Mouse (Mus musculus) midbrain, embryonic 12.5 days (tissue): ENCODE measurements around the gene Mettl7a3. TPM values are rescaled to one million over a fixed set of nuclear protein-coding genes. Genes with fewer than 3 reads are reported as not detected.
"Not testable (repeated sequence)": the region's sequence is repeated elsewhere in the genome, so short reads cannot be mapped to it uniquely, and the experiment has no call there.

ENCODE experiments used
- ATAC-seq: fragments of 200-750 bp; cut with Nextera tagmentation; 2 replicates; pipeline ENCODE4 v1.8.0; 2017; ENCODE audit warnings: low read depth, moderate TSS enrichment, moderate library complexity; ENCODE audit not compliant: low FRiP score
- H3K27ac ChIP-seq: fragments of 300-500 bp; sonication (generic); replicated peaks from 2 replicates; pipeline ENCODE4 v1.5.1; 2016; ENCODE audit warnings: mild to moderate bottlenecking
- H3K27me3 ChIP-seq: fragments of 300-500 bp; sonication (generic); 2 replicates; pipeline ENCODE4 v1.6.1; 2016; ENCODE audit warnings: mild to moderate bottlenecking
- H3K36me3 ChIP-seq: fragments of 300-500 bp; sonication (generic); 2 replicates; pipeline ENCODE4 v1.6.1; 2016
- H3K4me1 ChIP-seq: fragments of 300-500 bp; sonication (generic); 2 replicates; pipeline ENCODE4 v1.6.1; 2016
- H3K4me2 ChIP-seq: fragments of 300-500 bp; sonication (generic); replicated peaks from 2 replicates; pipeline ENCODE4 v1.6.1; 2016; ENCODE audit warnings: mild to moderate bottlenecking, moderate library complexity
- H3K4me3 ChIP-seq: fragments of 300-500 bp; sonication (generic); 2 replicates; pipeline ENCODE4 v1.5.1; 2016; ENCODE audit warnings: mild to moderate bottlenecking
- H3K9ac ChIP-seq: fragments of 300-500 bp; sonication (generic); replicated peaks from 2 replicates; pipeline ENCODE4 v1.6.1; 2016; ENCODE audit warnings: mild to moderate bottlenecking, moderate library complexity
- H3K9me3 ChIP-seq: fragments of 300-500 bp; sonication (generic); 2 replicates; pipeline ENCODE4 v1.6.1; 2016; ENCODE audit warnings: mild to moderate bottlenecking
- WGBS: fragments of 180-500 bp; shearing (Covaris S2); methylation state at CpG from one replicate; pipeline ENCODE4 v1.1.7; 2016; 5-methylcytosine and 5-hydroxymethylcytosine counted together
- polyA plus RNA-seq: library from polyadenylated mRNA; unstranded; fragments of >200 nt; fragmentation: Nextera tagmentation; extraction: Ambion mirVana; gene quantifications from 2 replicates; pipeline ENCODE4 v1.2.1, GENCODE M21; 2016

Mettl7a3 gene
- polyA plus RNA-seq, 1 experiment from 2014 or later, result not detected

DNA sequence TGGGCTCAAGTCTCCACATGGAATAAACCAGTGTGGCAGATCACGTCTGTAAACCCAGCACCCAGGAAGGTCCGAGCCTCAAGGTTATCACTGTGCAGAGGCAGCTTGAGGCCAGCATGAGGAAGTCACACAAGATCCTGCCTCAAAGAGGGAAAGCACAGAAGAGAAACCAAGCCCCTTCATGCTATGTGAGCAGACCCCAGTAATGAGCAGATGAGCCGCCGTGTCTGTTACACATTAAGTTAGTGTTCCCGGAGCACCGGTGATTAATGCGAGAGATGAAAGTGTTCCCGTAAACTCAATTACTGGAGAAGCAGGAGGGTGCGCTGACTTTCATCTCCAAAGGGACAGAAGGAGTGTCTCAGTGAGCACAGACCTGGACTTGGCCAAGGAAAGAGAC, 31.2 kb downstream of the Mettl7a3 start:
- ATAC-seq, H3K36me3 ChIP-seq, H3K27me3 ChIP-seq, H3K4me2 ChIP-seq, H3K4me1 ChIP-seq, H3K27ac ChIP-seq, H3K9me3 ChIP-seq, H3K9ac ChIP-seq, H3K4me3 ChIP-seq: not testable (repeated sequence)
- 70% methylated on average over 9 of the region's 9 CpGs for WGBS

DNA sequence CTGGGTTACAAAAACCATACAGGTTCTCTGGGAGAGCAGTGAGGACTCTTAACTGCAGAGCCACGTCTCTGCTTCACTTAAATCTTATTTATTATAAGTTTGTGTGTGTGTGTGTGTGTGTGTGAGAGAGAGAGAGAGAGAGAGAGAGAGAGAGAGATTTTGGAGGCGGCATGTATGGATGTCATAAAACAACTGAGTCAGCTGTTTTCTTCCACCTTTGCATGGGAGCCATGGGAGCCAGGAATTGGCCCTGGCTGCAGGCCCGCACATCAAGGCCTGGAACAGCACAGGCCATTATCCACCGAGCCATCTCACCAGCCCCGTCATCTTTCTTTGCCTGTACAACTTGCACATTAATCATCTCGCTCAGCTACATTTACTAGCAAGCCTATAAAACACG, 32.4 kb downstream of the Mettl7a3 start:
- 85% methylated on average over 6 of the region's 7 CpGs for WGBS
- no peak overlapping the region for H3K27ac ChIP-seq

DNA sequence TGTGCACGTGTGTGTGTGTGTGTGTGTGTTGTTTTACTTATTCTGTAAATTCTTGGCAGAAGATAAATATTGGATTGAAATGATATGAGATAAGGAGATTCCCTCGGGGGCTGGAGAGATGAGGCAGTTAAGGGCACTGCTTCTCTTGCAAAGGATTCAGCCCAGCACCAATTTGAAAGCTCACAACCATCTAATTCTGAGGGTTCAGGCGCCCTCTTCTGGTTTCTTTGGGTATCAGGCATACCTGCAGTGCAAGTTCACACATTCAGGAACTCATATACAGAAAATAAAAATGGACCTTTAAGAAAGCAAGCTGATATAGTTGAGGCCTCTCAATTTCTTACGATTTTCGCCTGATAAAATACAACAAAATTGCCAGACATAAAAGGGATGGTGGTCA, 40.3 kb downstream of the Mettl7a3 start:
- WGBS, result 37% methylated on average over 5 of the region's 5 CpGs
- no peaks in the 10 kb centered on the region for H3K36me3 ChIP-seq
- H3K9me3 ChIP-seq, result no peaks in the 10 kb centered on the region
- no peak overlapping the region for H3K4me2 ChIP-seq
- no peak for ATAC-seq
- H3K9ac ChIP-seq, result no peak overlapping the region
- H3K27me3 ChIP-seq, result no peaks in the 10 kb centered on the region
- H3K4me3 ChIP-seq, result no peak overlapping the region
- no peak overlapping the region for H3K27ac ChIP-seq
- no peaks in the 10 kb centered on the region for H3K4me1 ChIP-seq

More for the DNA sequence above, 32.4 kb downstream of the Mettl7a3 start:
- no peak for ATAC-seq
- Histone ChIP-seq H3K4me2 (no peak overlapping the region), H3K27me3 (no peaks in the 10 kb centered on the region), H3K4me1 (no peaks in the 10 kb centered on the region), H3K9me3 (no peaks in the 10 kb centered on the region), H3K4me3 (no peak overlapping the region), H3K9ac (no peak overlapping the region), H3K36me3 (no peaks in the 10 kb centered on the region)

DNA sequence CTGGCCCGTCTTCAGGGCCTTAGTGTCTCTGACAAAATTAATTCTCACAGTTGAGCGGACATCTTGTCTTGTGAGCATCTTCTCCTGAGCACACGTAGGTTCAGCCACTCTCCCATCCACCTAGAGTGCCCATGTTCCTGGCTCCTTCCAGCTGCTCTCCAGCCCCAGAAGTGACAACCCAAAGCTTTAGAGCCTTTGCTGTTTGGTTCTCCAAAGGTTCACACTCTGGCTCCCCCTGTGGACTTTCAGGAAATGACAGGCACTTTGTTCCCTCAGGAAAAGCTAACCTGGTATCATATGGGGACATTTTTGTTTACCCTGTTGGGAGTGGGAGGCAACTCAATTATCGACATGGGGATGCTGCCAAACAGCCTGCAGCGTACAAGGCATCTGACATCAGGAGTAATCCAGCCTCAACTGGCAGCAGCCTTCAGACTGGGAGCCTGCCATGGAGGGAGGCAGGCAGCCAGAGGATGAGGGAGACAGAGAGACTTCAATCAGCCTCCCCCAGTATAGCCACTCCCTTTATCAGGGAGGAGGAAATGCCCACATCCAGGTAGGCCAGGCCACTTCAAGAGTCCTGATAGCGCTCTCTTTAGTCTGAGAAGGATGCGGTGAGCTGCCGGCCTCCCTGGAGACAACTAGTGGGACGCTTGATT, 43.2 kb downstream of the Mettl7a3 start:
- not testable (repeated sequence) for H3K9ac ChIP-seq, H3K27ac ChIP-seq, ATAC-seq, H3K27me3 ChIP-seq, H3K9me3 ChIP-seq, H3K36me3 ChIP-seq, H3K4me1 ChIP-seq, H3K4me3 ChIP-seq, H3K4me2 ChIP-seq
- 41% methylated on average over 4 of the region's 9 CpGs for WGBS

DNA sequence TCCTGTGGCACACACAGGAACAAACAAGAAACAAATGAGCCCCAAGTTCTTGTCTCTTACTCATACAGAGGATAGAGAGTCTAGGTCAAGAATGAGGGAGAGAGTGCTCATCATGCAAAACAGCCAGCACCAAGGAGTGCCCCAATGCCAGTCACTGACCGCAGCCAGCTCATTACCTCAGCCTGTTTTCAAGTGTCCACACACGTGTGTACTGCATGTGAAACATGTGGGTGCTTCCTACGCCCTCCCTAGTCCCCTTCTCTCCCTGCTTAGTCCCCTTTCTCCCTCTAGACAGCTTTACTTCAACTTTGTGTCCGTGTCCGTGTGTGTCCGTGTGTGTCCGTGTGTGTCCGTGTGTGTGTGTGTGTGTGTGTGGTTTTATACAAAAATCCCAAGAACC, 44.9 kb downstream of the Mettl7a3 start:
- H3K27me3 ChIP-seq, result no peaks in the 10 kb centered on the region
- H3K4me2 ChIP-seq, result no peak overlapping the region
- no peak overlapping the region for H3K27ac ChIP-seq
- no peaks in the 10 kb centered on the region for H3K4me1 ChIP-seq
- H3K4me3 ChIP-seq, result no peak overlapping the region
- no peak overlapping the region for H3K9ac ChIP-seq
- no peaks in the 10 kb centered on the region for H3K9me3 ChIP-seq
- ATAC-seq, result no peak
- no peaks in the 10 kb centered on the region for H3K36me3 ChIP-seq
- 87% methylated on average over 8 of the region's 8 CpGs for WGBS

DNA sequence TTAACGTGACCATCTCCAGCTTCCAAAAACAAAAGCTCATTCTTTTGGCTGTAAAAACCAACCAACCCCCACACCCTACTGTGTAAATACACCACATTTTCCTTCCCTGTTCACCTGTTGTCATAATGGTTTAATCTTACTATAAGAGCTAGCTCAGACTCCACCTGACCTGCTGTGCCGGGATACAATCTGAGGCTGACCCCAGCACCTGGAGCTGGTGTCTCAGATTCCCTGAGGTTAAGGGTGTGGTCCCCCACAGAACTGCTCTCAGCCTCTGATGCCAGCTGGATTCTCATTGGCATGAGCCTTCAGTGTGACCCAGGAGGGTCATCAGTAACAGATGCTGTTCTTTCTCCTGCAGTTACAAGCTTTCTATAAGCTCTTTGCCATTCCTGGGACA, 45.4 kb downstream of the Mettl7a3 start:
- Histone ChIP-seq H3K4me3 (no peak overlapping the region), H3K9me3 (no peaks in the 10 kb centered on the region), H3K4me1 (no peaks in the 10 kb centered on the region), H3K27ac (no peak overlapping the region), H3K27me3 (no peaks in the 10 kb centered on the region), H3K36me3 (no peaks in the 10 kb centered on the region), H3K9ac (no peak overlapping the region), H3K4me2 (no peak overlapping the region)
- WGBS, result 79% methylated on average over 2 of the region's 2 CpGs
- no peak for ATAC-seq

DNA sequence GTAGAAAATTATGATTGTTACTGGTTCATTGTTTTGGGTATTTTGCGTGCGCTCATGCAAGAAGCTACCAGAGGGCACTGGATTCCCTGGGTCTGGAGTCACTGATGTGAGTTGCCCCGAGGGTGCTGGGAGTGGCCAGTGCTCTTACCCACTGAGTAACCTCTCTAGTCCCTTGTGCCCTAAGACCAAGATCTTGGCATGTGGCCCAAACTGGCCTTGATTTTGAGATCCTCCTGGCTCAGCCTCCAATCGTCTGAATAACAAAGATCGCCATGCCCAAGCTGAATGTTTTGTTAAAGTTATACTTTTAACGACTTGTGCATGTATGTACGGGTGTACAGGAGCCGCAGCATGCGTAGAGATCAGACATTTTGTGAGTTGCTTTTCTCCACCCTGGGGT, 51.0 kb downstream of the Mettl7a3 start:
- Histone ChIP-seq H3K36me3 (no peaks in the 10 kb centered on the region), H3K27me3 (no peaks in the 10 kb centered on the region), H3K9me3 (no peaks in the 10 kb centered on the region), H3K27ac (no peak overlapping the region), H3K9ac (no peak overlapping the region), H3K4me1 (no peaks in the 10 kb centered on the region), H3K4me2 (no peak overlapping the region), H3K4me3 (no peak overlapping the region)
- WGBS, result 95% methylated on average over 9 of the region's 9 CpGs
- no peak for ATAC-seq

DNA sequence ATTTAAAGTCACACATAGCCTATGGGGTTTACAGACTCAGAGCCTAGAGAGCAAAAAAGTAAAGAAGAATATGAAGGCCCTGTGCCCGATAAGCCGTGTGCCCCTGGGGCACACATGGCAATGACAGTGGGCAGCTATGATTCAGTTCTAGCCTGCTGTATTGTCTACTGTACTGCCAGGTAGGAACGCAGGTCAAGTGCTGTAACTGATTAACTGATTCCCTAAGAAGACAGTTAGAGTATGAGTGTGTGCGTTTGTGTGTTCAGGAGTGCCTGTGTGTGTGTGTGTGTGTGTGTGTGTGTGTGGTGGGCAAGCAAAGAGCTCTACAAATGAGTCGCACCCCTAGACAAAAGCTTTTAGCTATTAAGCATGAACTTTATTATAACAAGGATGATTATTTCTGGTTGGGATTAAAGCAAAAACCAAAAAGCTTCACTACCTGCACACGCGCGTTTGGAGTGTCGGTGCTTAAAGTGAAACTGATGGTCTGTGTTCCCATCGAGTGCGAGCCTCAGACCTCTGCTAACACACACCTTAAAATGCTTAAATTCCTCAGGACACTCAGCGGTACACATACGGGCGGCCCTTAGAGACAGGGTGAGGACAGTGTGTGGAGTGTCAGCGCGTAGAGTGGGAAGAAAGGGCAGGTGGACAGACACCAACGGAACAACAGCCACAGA, 53.0 kb downstream of the Mettl7a3 start:
- Histone ChIP-seq H3K4me1 (no peaks in the 10 kb centered on the region), H3K9me3 (no peaks in the 10 kb centered on the region), H3K27me3 (no peaks in the 10 kb centered on the region), H3K27ac (no peak overlapping the region), H3K36me3 (no peaks in the 10 kb centered on the region), H3K9ac (no peak overlapping the region), H3K4me3 (no peak overlapping the region), H3K4me2 (no peak overlapping the region)
- no peak for ATAC-seq
- 95% methylated on average over 17 of the region's 17 CpGs for WGBS

DNA sequence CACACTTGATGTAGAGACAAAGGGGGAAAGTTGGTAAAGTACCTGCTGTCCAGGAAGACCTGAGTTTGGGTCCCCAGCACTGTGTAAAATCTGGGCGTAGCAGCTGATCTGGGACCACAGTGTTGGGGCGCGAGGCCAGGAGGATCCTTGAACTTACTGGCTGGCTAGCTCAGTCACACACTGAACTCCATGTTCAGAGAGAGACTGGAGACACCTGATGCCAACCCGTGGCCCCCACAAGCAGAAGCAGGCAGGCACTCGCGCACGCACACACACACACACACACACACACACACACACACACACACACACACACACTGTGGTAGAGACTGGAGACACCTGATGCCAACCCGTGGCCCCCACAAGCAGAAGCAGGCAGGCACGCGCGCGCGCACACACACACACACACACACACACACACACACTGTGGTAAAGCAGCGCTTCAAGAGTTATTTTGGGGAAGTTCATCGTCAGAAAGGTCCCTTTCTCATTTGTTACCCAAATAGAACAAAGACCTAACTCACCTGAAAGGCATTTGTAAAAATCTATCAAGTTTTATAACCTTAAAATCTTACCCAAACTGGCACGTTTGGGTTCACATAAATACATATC, 53.6 kb downstream of the Mettl7a3 start:
- 94% methylated on average over 16 of the region's 16 CpGs for WGBS
- Histone ChIP-seq H3K4me1 (no peaks in the 10 kb centered on the region), H3K36me3 (peaks cover 4% of the 10 kb centered on the region)

DNA sequence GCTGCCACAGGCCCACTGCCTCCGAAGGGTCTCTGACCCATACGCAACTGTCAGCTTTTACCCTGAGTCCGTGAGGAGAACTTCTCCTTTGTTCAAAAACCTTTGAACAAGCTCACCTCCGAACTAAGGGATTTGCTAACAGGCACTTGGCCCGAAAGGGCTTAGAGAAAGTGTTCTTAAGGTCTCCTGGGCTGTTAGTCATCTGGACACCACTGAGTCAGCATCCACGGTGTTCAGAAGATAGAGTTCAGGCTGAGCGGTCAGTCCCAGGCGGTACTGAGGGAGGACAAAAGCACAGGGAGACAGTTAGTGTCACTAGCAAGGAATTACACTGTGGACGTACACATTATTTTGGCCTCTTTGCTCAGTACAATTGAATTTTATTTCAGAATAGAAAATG, 54.2 kb downstream of the Mettl7a3 start:
- peaks cover 10% of the 10 kb centered on the region for H3K36me3 ChIP-seq
- no peak for ATAC-seq
- no peak overlapping the region for H3K27ac ChIP-seq
- H3K4me2 ChIP-seq, result no peak overlapping the region
- no peaks in the 10 kb centered on the region for H3K4me1 ChIP-seq
- no peaks in the 10 kb centered on the region for H3K9me3 ChIP-seq
- H3K9ac ChIP-seq, result no peak overlapping the region
- 61% methylated on average over 9 of the region's 9 CpGs for WGBS
- H3K27me3 ChIP-seq, result no peaks in the 10 kb centered on the region
- no peak overlapping the region for H3K4me3 ChIP-seq

More for the DNA sequence above, 53.6 kb downstream of the Mettl7a3 start:
- no peak overlapping the region for H3K4me2 ChIP-seq
- no peak overlapping the region for H3K9ac ChIP-seq
- ATAC-seq, result no peak
- no peak overlapping the region for H3K4me3 ChIP-seq
- no peaks in the 10 kb centered on the region for H3K9me3 ChIP-seq
- no peaks in the 10 kb centered on the region for H3K27me3 ChIP-seq
- no peak overlapping the region for H3K27ac ChIP-seq
